Mouse (Mus musculus): ENCODE results near the gene Sbds. TPM values are rescaled to one million over a fixed set of nuclear protein-coding genes. Genes with fewer than 3 reads are reported as not detected.

The Sbds gene
- total RNA-seq, 1 experiment: 61.0 TPM

GRCm38 (mm10) chr5:130290775-130291174 lies 35.4 kb upstream of the Sbds start:
- Histone ChIP-seq H3K36me3 (ENCODE audit: control insufficient read depth, insufficient read depth, low read length, poor library complexity, severe bottlenecking) (peaks cover 20% of the 10 kb centered on the region), H3K9me3 (ENCODE audit: control insufficient read depth, insufficient read depth, low read depth, low read length) (no peaks in the 10 kb centered on the region), H3K9ac (ENCODE audit: insufficient read depth, low read depth, low read length, poor library complexity, severe bottlenecking) (no peak overlapping the region), H3K4me1 (ENCODE audit: control insufficient read depth in 2 of 2, insufficient read depth in 2 of 2, low read length in 2 of 2, poor library complexity in 1 of 2) (peaks cover 0 to 2% of the 10 kb centered on the region in 2 experiments; a peak in 1 of 4 replicates), H3K4me3 (ENCODE audit: insufficient read depth in 1 of 2, low read depth in 1 of 2, low read length in 2 of 2, poor library complexity in 1 of 2, severe bottlenecking in 1 of 2) (no peak overlapping the region), H3K27ac (ENCODE audit: insufficient read depth, low read depth, low read length, poor library complexity, severe bottlenecking) (no peak overlapping the region)
- in situ Hi-C loops (cut with MboI; ENCODE audit: low sequenced_read_pairs in 2 of 2, unreplicated experiment in 2 of 2): no loop called here
- no peak for TF ChIP-seq MAFK (IDR thresholded peaks at IDR 0.05; ENCODE audit: insufficient read depth, low read depth, low read length)
- TF ChIP-seq CHD2 (IDR thresholded peaks at IDR 0.05; ENCODE audit: low read depth, low read length): no peak
- DNase-seq (ENCODE audit: low read depth, low spot score): no peak

DNA sequence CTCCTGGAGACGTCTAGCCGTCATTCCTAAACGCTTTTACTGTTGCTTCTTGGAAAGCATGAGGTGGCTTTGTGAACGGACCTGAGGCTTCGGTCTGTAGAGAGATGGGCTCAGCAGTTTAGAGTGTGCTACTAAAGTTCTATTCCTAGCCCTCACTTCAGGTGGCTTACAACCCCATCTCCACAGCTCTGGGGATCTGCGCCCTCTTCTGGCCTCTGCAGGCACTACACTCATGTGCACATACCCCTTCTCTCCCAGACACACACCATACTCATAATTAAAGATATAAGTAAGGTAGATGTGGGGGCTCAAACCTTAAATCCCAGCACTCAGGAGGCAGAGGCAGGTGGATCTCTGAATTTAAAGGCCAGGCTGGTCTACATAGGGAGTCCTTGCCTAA lies 34.9 kb upstream of the Sbds start:
- no peak for DNase-seq (ENCODE audit: low read depth, low spot score)
- no peak overlapping the region for H3K4me3 ChIP-seq (ENCODE audit: insufficient read depth in 1 of 2, low read depth in 1 of 2, low read length in 2 of 2, poor library complexity in 1 of 2, severe bottlenecking in 1 of 2)

DNA sequence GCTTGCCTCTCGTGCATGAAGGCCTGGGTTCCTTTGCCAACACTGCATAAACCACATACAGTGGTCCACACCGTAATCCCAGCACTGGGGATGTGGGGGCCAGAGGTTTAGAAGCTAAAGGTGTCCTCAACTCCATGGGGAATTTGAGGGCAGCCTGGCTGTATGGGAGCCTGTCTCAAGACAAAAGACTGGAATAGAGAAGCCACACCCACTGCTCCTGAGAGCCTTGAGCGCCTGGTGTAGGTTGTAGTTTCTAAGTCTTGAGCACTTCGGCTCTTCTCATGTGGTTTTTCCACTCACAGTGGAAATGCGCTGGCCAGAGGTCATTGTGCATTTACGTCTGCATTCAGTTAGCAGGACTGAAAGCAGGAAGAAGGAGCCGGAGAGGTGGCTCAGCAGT lies 32.8 kb upstream of the Sbds start:
- Histone ChIP-seq H3K27ac (ENCODE audit: insufficient read depth, low read depth, low read length, poor library complexity, severe bottlenecking) (no peak overlapping the region), H3K9ac (ENCODE audit: insufficient read depth, low read depth, low read length, poor library complexity, severe bottlenecking) (no peak overlapping the region), H3K4me3 (ENCODE audit: insufficient read depth in 1 of 2, low read depth in 1 of 2, low read length in 2 of 2, poor library complexity in 1 of 2, severe bottlenecking in 1 of 2) (no peak overlapping the region), H3K4me1 (ENCODE audit: control insufficient read depth in 2 of 2, insufficient read depth in 2 of 2, low read length in 2 of 2, poor library complexity in 1 of 2) (peaks cover 0 to 2% of the 10 kb centered on the region in 2 experiments; a peak in 1 of 4 replicates), H3K9me3 (ENCODE audit: control insufficient read depth, insufficient read depth, low read depth, low read length) (no peaks in the 10 kb centered on the region), H3K36me3 (ENCODE audit: control insufficient read depth, insufficient read depth, low read length, poor library complexity, severe bottlenecking) (peaks cover 24% of the 10 kb centered on the region)
- in situ Hi-C loops (cut with MboI; ENCODE audit: low sequenced_read_pairs in 2 of 2, unreplicated experiment in 2 of 2): no loop called here
- DNase-seq (ENCODE audit: low read depth, low spot score): no peak
- TF ChIP-seq ZC3H11A (IDR thresholded peaks at IDR 0.05; ENCODE audit: borderline replicate concordance, low read depth, low read length) (no peak), ZNF384 (IDR thresholded peaks at IDR 0.05; ENCODE audit: low read depth, low read length) (no peak), MAFK (IDR thresholded peaks at IDR 0.05; ENCODE audit: insufficient read depth, low read depth, low read length) (no peak), HCFC1 (IDR thresholded peaks at IDR 0.05; ENCODE audit: borderline replicate concordance, insufficient read depth, low read length) (no peak), CHD2 (IDR thresholded peaks at IDR 0.05; ENCODE audit: low read depth, low read length) (no peak)

More for the DNA sequence above, 34.9 kb upstream of the Sbds start:
- in situ Hi-C loops (cut with MboI; ENCODE audit: low sequenced_read_pairs in 2 of 2, unreplicated experiment in 2 of 2): no loop called here
- no peak overlapping the region for H3K27ac ChIP-seq (ENCODE audit: insufficient read depth, low read depth, low read length, poor library complexity, severe bottlenecking)
- H3K9me3 ChIP-seq (ENCODE audit: control insufficient read depth, insufficient read depth, low read depth, low read length): no peaks in the 10 kb centered on the region
- TF ChIP-seq CHD2 (IDR thresholded peaks at IDR 0.05; ENCODE audit: low read depth, low read length) (no peak), MAFK (IDR thresholded peaks at IDR 0.05; ENCODE audit: insufficient read depth, low read depth, low read length) (no peak), ZC3H11A (IDR thresholded peaks at IDR 0.05; ENCODE audit: borderline replicate concordance, low read depth, low read length) (no peak), HCFC1 (IDR thresholded peaks at IDR 0.05; ENCODE audit: borderline replicate concordance, insufficient read depth, low read length) (no peak), ZNF384 (IDR thresholded peaks at IDR 0.05; ENCODE audit: low read depth, low read length) (no peak)
- peaks cover 0 to 2% of the 10 kb centered on the region in 2 experiments; a peak in 1 of 4 replicates for H3K4me1 ChIP-seq (ENCODE audit: control insufficient read depth in 2 of 2, insufficient read depth in 2 of 2, low read length in 2 of 2, poor library complexity in 1 of 2)
- peaks cover 20% of the 10 kb centered on the region for H3K36me3 ChIP-seq (ENCODE audit: control insufficient read depth, insufficient read depth, low read length, poor library complexity, severe bottlenecking)
- H3K9ac ChIP-seq (ENCODE audit: insufficient read depth, low read depth, low read length, poor library complexity, severe bottlenecking): no peak overlapping the region

GRCm38 (mm10) chr5:130283079-130283732 lies 27.9 kb upstream of the Sbds start:
- H3K27ac ChIP-seq (ENCODE audit: insufficient read depth, low read depth, low read length, poor library complexity, severe bottlenecking): no peak overlapping the region
- in situ Hi-C loops (cut with MboI; ENCODE audit: low sequenced_read_pairs in 2 of 2, unreplicated experiment in 2 of 2): no loop called here
- DNase-seq (ENCODE audit: low read depth, low spot score): no peak
- H3K36me3 ChIP-seq (ENCODE audit: control insufficient read depth, insufficient read depth, low read length, poor library complexity, severe bottlenecking): peaks cover 25% of the 10 kb centered on the region
- no peak overlapping the region for H3K9ac ChIP-seq (ENCODE audit: insufficient read depth, low read depth, low read length, poor library complexity, severe bottlenecking)
- no peak overlapping the region for H3K4me3 ChIP-seq (ENCODE audit: insufficient read depth in 1 of 2, low read depth in 1 of 2, low read length in 2 of 2, poor library complexity in 1 of 2, severe bottlenecking in 1 of 2)
- no peaks in the 10 kb centered on the region for H3K9me3 ChIP-seq (ENCODE audit: control insufficient read depth, insufficient read depth, low read depth, low read length)
- TF ChIP-seq ZNF384 (IDR thresholded peaks at IDR 0.05; ENCODE audit: low read depth, low read length) (no peak), ZC3H11A (IDR thresholded peaks at IDR 0.05; ENCODE audit: borderline replicate concordance, low read depth, low read length) (no peak), CHD2 (IDR thresholded peaks at IDR 0.05; ENCODE audit: low read depth, low read length) (no peak), HCFC1 (IDR thresholded peaks at IDR 0.05; ENCODE audit: borderline replicate concordance, insufficient read depth, low read length) (no peak), MAFK (IDR thresholded peaks at IDR 0.05; ENCODE audit: insufficient read depth, low read depth, low read length) (no peak)
- no peaks in the 10 kb centered on the region; a peak in 1 of 4 replicates for H3K4me1 ChIP-seq (ENCODE audit: control insufficient read depth in 2 of 2, insufficient read depth in 2 of 2, low read length in 2 of 2, poor library complexity in 1 of 2)
